Comparison of ENCODE assay signal across 8 mouse cellular contexts in genomic region chr1:171504586-171504985, GRCm38 (mm10). TPM values are rescaled to one million over a fixed set of nuclear protein-coding genes. Genes with fewer than 3 reads are reported as not detected.
DNase-seq lines count a peak whose midpoint lies in the region; ATAC-seq and TF ChIP-seq lines count a peak whose summit lies in the region.

No protein-coding gene starts in this region.

- peak overlapping the region; percentile 73 for H3K4me2 ChIP-seq in forebrain, embryonic 14.5 days (ENCODE audit: low read length)
- H3K4me2 ChIP-seq in liver, embryonic 14.5 days (ENCODE audit: low read depth): peak overlapping the region; percentile 95

- WGBS in forebrain, embryonic 14.5 days: 64% methylated on average over 4 of the region's 4 CpGs
- 21% methylated on average over 4 of the region's 4 CpGs for WGBS in liver, embryonic 14.5 days (ENCODE audit: insufficient replicate concordance)

- TF ChIP-seq CTCF in liver, embryonic 14.5 days (IDR thresholded peaks at IDR 0.05; ENCODE audit: low read depth): no peak

- H3K36me3 ChIP-seq in erythroblast, embryonic 14.5 days (ENCODE audit: control insufficient read depth): no peaks in the 10 kb centered on the region
- H3K36me3 ChIP-seq in forebrain, embryonic 14.5 days (ENCODE audit: control insufficient read depth, insufficient read depth, low read length): no peaks in the 10 kb centered on the region
- H3K36me3 ChIP-seq in liver, embryonic 14.5 days (replicated peaks; ENCODE audit: control insufficient read depth, insufficient read depth, low read depth): no peaks in the 10 kb centered on the region

- peaks cover 21% of the 10 kb centered on the region for H3K4me1 ChIP-seq in erythroblast, embryonic 14.5 days (ENCODE audit: control insufficient read depth)
- H3K4me1 ChIP-seq in forebrain, embryonic 14.5 days (ENCODE audit: control insufficient read depth, insufficient read depth, low read length): peaks cover 3% of the 10 kb centered on the region; the same call in 1 of the 2 replicates
- H3K4me1 ChIP-seq in liver, embryonic 14.5 days (replicated peaks; ENCODE audit: control insufficient read depth in 2 of 2, insufficient read depth in 2 of 2, low read length in 1 of 2): peaks cover 5 to 10% of the 10 kb centered on the region in 2 experiments

- peak overlapping the region; percentile 85; the same call in 1 of the 2 replicates for H3K9ac ChIP-seq in forebrain, embryonic 14.5 days (ENCODE audit: low read length)
- peak overlapping the region; percentile 20 for H3K9ac ChIP-seq in liver, embryonic 14.5 days (replicated peaks)

- peak; percentile 48 for DNase-seq in A20 (ENCODE audit: low read depth, low spot score)
- peak; percentile 21 for DNase-seq in forebrain, embryonic 14.5 days (ENCODE audit: low spot score)
- DNase-seq in liver, embryonic 14.5 days (ENCODE audit: low read depth in 3 of 3, low spot score in 3 of 3): no peak
- DNase-seq in frontal cortex, postnatal 25 days (ENCODE audit: low spot score in 2 of 2): no peak
- no peak for DNase-seq in urinary bladder, postnatal 14 days (ENCODE audit: low spot score)
- no peak for DNase-seq in frontal cortex, postnatal 36 days (ENCODE audit: low spot score in 2 of 2)

- no peak overlapping the region for H3K27ac ChIP-seq in forebrain, embryonic 14.5 days (ENCODE audit: low read depth, low read length)
- no peak overlapping the region for H3K27ac ChIP-seq in liver, embryonic 14.5 days

- H3K4me3 ChIP-seq in erythroblast, embryonic 14.5 days (replicated peaks): peak overlapping the region; percentile 81
- H3K4me3 ChIP-seq in forebrain, embryonic 14.5 days (ENCODE audit: low read depth, low read length): peak overlapping the region; percentile 57
- peak overlapping the region; percentile 14 to 23; a peak in 3 of 4 replicates for H3K4me3 ChIP-seq in liver, embryonic 14.5 days (ENCODE audit: insufficient read depth in 1 of 2, low read depth in 2 of 2, low read length in 2 of 2)

- 0 out of 2 replicates have a peak, but pooled peaks have one; percentile 13 for TF ChIP-seq EP300 in liver, embryonic 14.5 days (IDR thresholded peaks at IDR 0.05; ENCODE audit: low read depth)

- no peak for ATAC-seq in erythroblast, adult 5-6 weeks (replicated peaks; ENCODE audit: low FRiP score, poor library complexity, severe bottlenecking)
- ATAC-seq in forebrain, embryonic 14.5 days: no peak
- ATAC-seq in liver, embryonic 14.5 days (ENCODE audit: insufficient read depth): no peak

- H3K9me3 ChIP-seq in erythroblast, embryonic 14.5 days (ENCODE audit: control insufficient read depth, low read length): no peaks in the 10 kb centered on the region; the same call in 1 of the 2 replicates
- no peaks in the 10 kb centered on the region for H3K9me3 ChIP-seq in forebrain, embryonic 14.5 days (replicated peaks; ENCODE audit: control insufficient read depth, low read length)
- H3K9me3 ChIP-seq in liver, embryonic 14.5 days (ENCODE audit: control insufficient read depth, low read length): no peaks in the 10 kb centered on the region

- no peaks in the 10 kb centered on the region for H3K27me3 ChIP-seq in erythroblast, embryonic 14.5 days (ENCODE audit: control insufficient read depth)
- H3K27me3 ChIP-seq in forebrain, embryonic 14.5 days (replicated peaks; ENCODE audit: control insufficient read depth, insufficient read depth, low read length): no peaks in the 10 kb centered on the region
- no peaks in the 10 kb centered on the region for H3K27me3 ChIP-seq in liver, embryonic 14.5 days (ENCODE audit: control insufficient read depth, insufficient read depth, low read length)

RNA-seq across cellular contexts. Expression of gene Alyref2, which starts 1.3 kb away (rescaled TPM):
- 0.13 and 0.20 TPM in 2 replicates for polyA plus RNA-seq in erythroblast, embryonic 14.5 days (2012)
- total RNA-seq in erythroblast, adult 5-6 weeks (2015; ENCODE audit: low replicate concordance): 0.84 and 4.8 TPM in 2 replicates
- 0.60 and 1.4 TPM in 2 replicates for total RNA-seq in erythroblast, adult 5-6 weeks (2017; ENCODE audit: low replicate concordance)
- 24.3 and 26.1 TPM in 2 replicates for polyA plus RNA-seq in forebrain, embryonic 14.5 days (2014; fragmentation: Nextera tagmentation; extraction: Ambion mirVana)
- polyA plus RNA-seq in liver, embryonic 14.5 days (2012; rRNA removed): 1.7 and 2.5 TPM in 2 replicates
- polyA plus RNA-seq in liver, embryonic 14.5 days (2014; fragmentation: Nextera tagmentation; extraction: Ambion mirVana): 2.4 and 2.9 TPM in 2 replicates

RNA-seq across cellular contexts. Expression of gene Itln1, which starts 30.5 kb away (rescaled TPM):
- not detected in 2 replicates for polyA plus RNA-seq in erythroblast, embryonic 14.5 days (2012)
- not detected in 2 replicates for total RNA-seq in erythroblast, adult 5-6 weeks (2015; ENCODE audit: low replicate concordance)
- not detected in 2 replicates for total RNA-seq in erythroblast, adult 5-6 weeks (2017; ENCODE audit: low replicate concordance)
- polyA plus RNA-seq in forebrain, embryonic 14.5 days (2014; fragmentation: Nextera tagmentation; extraction: Ambion mirVana): not detected in 2 replicates
- not detected in 2 replicates for polyA plus RNA-seq in liver, embryonic 14.5 days (2012; rRNA removed)
- not detected in 2 replicates for polyA plus RNA-seq in liver, embryonic 14.5 days (2014; fragmentation: Nextera tagmentation; extraction: Ambion mirVana)

RNA-seq across cellular contexts. Expression of gene Cd244a, which starts 54.4 kb away (rescaled TPM):
- polyA plus RNA-seq in erythroblast, embryonic 14.5 days (2012): 0.02 TPM in 1 of 2 replicates, not detected in the other
- total RNA-seq in erythroblast, adult 5-6 weeks (2015; ENCODE audit: low replicate concordance): 2.3 and 3.1 TPM in 2 replicates
- total RNA-seq in erythroblast, adult 5-6 weeks (2017; ENCODE audit: low replicate concordance): 5.2 and 8.3 TPM in 2 replicates
- not detected in 2 replicates for polyA plus RNA-seq in forebrain, embryonic 14.5 days (2014; fragmentation: Nextera tagmentation; extraction: Ambion mirVana)
- 0.09 and 0.12 TPM in 2 replicates for polyA plus RNA-seq in liver, embryonic 14.5 days (2012; rRNA removed)
- polyA plus RNA-seq in liver, embryonic 14.5 days (2014; fragmentation: Nextera tagmentation; extraction: Ambion mirVana): 0.22 and 0.24 TPM in 2 replicates

Comparison
In these comparisons a context has a peak if more than half of its experiments do, and no peak if none do; other contexts are left out.
1. H3K4me3 ChIP-seq: peak in every context shown above with its lines; median percentile 81 in erythroblast, embryonic 14.5 days; 57 in forebrain, embryonic 14.5 days; 18 in liver, embryonic 14.5 days.
2. DNase-seq: peak in A20 (single experiment) and forebrain, embryonic 14.5 days (single experiment); none in liver, embryonic 14.5 days (0 of 3), frontal cortex, postnatal 25 days (0 of 2), urinary bladder, postnatal 14 days (single experiment) and frontal cortex, postnatal 36 days (0 of 2).